Mouse (Mus musculus) C2C12 (cell line): ENCODE data around the gene Clip1. TPM values are rescaled to one million over a fixed set of nuclear protein-coding genes. Genes with fewer than 3 reads are reported as not detected.

Experiments
- H3K27me3 ChIP-seq: one replicate; pipeline ENCODE4 v1.6.1; 2011; ENCODE audit not compliant: control insufficient read depth, insufficient read depth, insufficient read length
- H3K36me3 ChIP-seq: one replicate; pipeline ENCODE4 v1.6.1; 2011; ENCODE audit not compliant: control insufficient read depth, insufficient read depth
- H3K4me3 ChIP-seq: one replicate; pipeline ENCODE4 v1.5.1; 2011; ENCODE audit warnings: mild to moderate bottlenecking, control low read depth; ENCODE audit not compliant: poor library complexity, insufficient read depth, severe bottlenecking
- H3K79me2 ChIP-seq: one replicate; pipeline ENCODE4 v1.6.1; 2011; ENCODE audit not compliant: control insufficient read depth, insufficient read depth
- H3K79me3 ChIP-seq: one replicate; pipeline ENCODE4 v1.6.1; 2011; ENCODE audit warnings: low read depth, control low read depth
- H3ac ChIP-seq: one replicate; pipeline ENCODE3; 2011; ENCODE audit warnings: low read depth; ENCODE audit not compliant: control insufficient read depth, insufficient read length
- CEBPB ChIP-seq: IDR thresholded peaks from one replicate; pipeline ENCODE4 v1.6.1; 2011; ENCODE audit warnings: low read depth, mild to moderate bottlenecking, control low read depth, moderate library complexity
- CTCF ChIP-seq: IDR thresholded peaks from one replicate; pipeline ENCODE4 v1.5.1; 2011; ENCODE audit not compliant: control insufficient read depth, insufficient read depth, insufficient read length
- FOSL1 ChIP-seq: IDR thresholded peaks from one replicate; pipeline ENCODE4 v1.8.0; 2011; ENCODE audit warnings: mild to moderate bottlenecking, low read length; ENCODE audit not compliant: poor library complexity, insufficient read depth, severe bottlenecking
- MAX ChIP-seq: IDR thresholded peaks from one replicate; pipeline ENCODE4 v1.6.1; 2011; ENCODE audit warnings: mild to moderate bottlenecking, control low read depth
- MYOD1 ChIP-seq: IDR thresholded peaks from one replicate; pipeline ENCODE4 v1.6.1; 2011; ENCODE audit warnings: low read depth; ENCODE audit not compliant: control insufficient read depth, insufficient read length
- MYOG ChIP-seq: IDR thresholded peaks from one replicate; pipeline ENCODE4 v1.6.1; 2011; ENCODE audit not compliant: control insufficient read depth, insufficient read length; ENCODE audit errors: extremely low read depth
- USF1 ChIP-seq: IDR thresholded peaks from one replicate; pipeline ENCODE4 v1.6.1; 2011; ENCODE audit warnings: low read depth, mild to moderate bottlenecking, control low read depth, moderate library complexity
- polyA plus RNA-seq: library from polyadenylated mRNA; unstranded; fragments of >200 nt; fragmentation: generic; extraction: Trizol; gene quantifications from one replicate; pipeline ENCODE4 v1.2.1, GENCODE M21; 2012; ENCODE audit warnings: missing spikeins

Clip1 gene
- polyA plus RNA-seq, 1 experiment, result 12.7 TPM

DNA sequence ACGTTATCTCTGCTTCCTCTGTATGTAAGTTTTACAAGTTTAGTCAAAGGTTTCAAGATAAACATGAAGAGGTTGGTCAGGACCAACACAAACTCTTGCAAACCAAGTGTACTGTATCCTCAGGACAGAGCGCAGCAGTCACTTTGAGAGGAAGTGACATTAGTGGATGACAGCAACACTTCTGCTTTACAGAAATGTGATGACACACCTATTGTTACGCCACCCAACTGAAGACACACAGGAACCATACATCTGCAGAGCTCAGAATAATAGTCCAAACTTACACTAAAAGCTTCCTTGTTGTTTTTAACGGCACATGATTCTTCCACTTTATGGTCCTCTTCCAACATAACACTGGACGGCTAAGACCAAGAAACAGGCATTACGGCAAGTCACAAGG is 29.4 kb upstream of the Clip1 start:
- Histone ChIP-seq H3ac (no peak overlapping the region), H3K27me3 (no peaks in the 10 kb centered on the region), H3K4me3 (no peak overlapping the region), H3K79me2 (peaks cover 61% of the 10 kb centered on the region), H3K79me3 (peaks cover 29% of the 10 kb centered on the region), H3K36me3 (peaks cover 76% of the 10 kb centered on the region)
- TF ChIP-seq MAX (no peak), MYOG (no peak), CEBPB (no peak), CTCF (no peak), USF1 (no peak), MYOD1 (no peak), FOSL1 (no peak)

DNA sequence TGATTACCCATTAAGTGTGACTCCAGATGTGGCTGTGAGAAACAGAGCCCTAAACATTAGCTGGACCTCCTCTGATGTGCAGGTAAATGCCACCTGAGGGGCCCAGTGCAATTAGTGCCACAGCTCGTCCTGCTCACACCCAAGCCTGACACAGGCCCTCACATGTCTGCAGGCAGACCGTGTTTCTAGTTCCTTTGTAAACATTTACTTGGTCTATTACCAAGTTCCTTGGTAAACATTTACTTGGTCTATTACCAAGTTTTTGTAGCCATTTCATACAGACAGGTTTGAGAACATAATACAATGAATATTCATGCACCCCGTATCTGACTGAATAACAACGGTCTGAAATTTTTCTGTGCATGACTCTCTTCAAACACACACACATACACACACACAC is 25.2 kb upstream of the Clip1 start:
- H3K27me3 ChIP-seq, result no peaks in the 10 kb centered on the region
- TF ChIP-seq CTCF (no peak), MYOD1 (no peak), FOSL1 (no peak), CEBPB (no peak)
- H3K79me2 ChIP-seq, result peaks cover 26% of the 10 kb centered on the region
- H3K36me3 ChIP-seq, result peaks cover 86% of the 10 kb centered on the region
- peaks cover 3% of the 10 kb centered on the region for H3K79me3 ChIP-seq
- H3ac ChIP-seq, result no peak overlapping the region
- no peak overlapping the region for H3K4me3 ChIP-seq

DNA sequence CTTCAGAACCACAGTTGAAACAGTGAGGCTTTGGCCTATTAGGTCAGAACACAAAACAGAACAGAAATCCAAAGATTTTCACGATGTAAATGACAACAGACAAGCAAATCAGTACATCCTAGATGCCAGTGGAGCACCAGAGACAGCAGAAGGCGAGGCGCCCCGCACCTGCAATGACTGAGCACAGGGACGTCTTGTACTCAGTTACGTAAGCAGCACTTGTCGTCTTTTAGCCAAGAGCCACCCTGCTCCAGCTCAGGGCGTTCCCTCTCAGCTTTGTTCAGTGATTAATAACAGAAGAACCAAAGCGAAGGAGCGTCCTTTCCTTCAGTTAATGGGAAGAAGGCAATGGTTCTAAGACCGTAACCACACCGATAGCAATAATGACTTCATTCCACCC is 24.2 kb upstream of the Clip1 start:
- Histone ChIP-seq H3K27me3 (no peaks in the 10 kb centered on the region), H3K4me3 (no peak overlapping the region), H3K79me2 (peaks cover 20% of the 10 kb centered on the region), H3ac (no peak overlapping the region), H3K36me3 (peaks cover 83% of the 10 kb centered on the region), H3K79me3 (peaks cover 3% of the 10 kb centered on the region)
- TF ChIP-seq MAX, result no peak
- no peak for TF ChIP-seq MYOG
- no peak for TF ChIP-seq MYOD1
- no peak for TF ChIP-seq FOSL1
- TF ChIP-seq CEBPB, result no peak
- TF ChIP-seq CTCF, result no peak
- TF ChIP-seq USF1, result no peak

DNA sequence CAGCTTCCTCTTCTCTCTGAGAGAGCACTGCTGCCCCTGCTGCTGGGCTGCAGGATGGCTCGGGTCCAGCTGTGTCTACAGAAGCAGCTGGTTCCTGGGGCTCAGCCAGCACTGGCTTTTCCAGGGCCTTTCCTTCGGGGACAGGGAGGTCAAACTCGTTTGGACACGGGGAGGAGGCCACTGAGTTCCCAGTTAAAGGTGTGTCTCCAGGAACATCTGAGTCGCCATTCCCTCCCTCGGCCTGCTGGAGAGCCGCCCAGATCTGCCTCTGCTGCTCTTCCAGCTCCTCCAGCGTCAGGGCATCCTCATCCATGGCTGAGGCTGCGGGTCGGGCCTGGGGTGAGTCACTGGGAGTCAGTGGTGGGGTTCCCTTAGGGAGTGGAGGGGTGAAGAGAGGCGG is 16.2 kb upstream of the Clip1 start:
- Histone ChIP-seq H3ac (peak overlapping the region; percentile 18), H3K4me3 (no peak overlapping the region), H3K79me3 (peaks cover 5% of the 10 kb centered on the region), H3K27me3 (no peaks in the 10 kb centered on the region), H3K36me3 (peaks cover 64% of the 10 kb centered on the region), H3K79me2 (peaks cover 16% of the 10 kb centered on the region)
- TF ChIP-seq MAX (no peak), CTCF (no peak), FOSL1 (no peak), MYOD1 (no peak), CEBPB (no peak), MYOG (no peak), USF1 (no peak)

DNA sequence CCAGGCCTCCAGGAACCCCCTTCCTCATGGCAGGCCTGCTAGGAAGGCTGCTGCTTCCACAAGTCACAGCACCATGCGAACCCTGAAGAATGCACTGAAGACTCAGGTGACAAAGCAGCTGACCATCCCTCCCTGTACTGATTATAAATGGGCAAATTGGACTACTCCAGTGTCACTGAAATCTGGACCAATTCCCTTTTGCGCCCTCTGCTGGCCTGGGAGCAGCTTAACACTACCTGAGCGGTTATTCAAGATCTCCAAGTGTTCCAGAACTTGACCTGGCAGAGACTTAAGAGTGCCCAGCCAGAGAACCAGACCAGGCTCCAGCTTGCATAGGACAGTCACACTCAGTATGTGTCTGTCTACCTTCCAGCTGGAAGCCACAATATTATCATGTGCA is 14.8 kb upstream of the Clip1 start:
- TF ChIP-seq FOSL1 (no peak), CTCF (peak; percentile 55)
- no peaks in the 10 kb centered on the region for H3K27me3 ChIP-seq
- no peak overlapping the region for H3ac ChIP-seq
- peaks cover 60% of the 10 kb centered on the region for H3K36me3 ChIP-seq
- H3K4me3 ChIP-seq, result no peak overlapping the region
- peaks cover 16% of the 10 kb centered on the region for H3K79me2 ChIP-seq
- H3K79me3 ChIP-seq, result peaks cover 5% of the 10 kb centered on the region

DNA sequence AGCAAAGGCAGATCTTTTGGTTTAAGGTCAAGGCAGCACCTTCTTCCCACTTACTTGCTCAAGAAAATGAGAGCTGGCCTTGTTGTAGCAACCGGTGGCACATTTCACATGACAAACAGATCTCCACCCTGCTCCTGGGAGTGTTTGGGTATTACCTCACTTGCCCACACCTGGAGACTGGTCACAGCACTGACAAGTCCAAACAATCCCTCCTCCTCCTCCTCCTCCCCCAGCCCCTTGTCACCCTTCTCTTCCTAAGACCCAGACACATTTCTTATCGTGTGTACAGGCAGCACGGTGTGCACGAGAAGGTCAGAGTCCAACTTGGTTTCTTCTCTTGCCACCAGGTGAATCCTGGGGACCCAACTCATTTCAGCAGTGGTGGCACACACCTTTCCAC is 12.5 kb upstream of the Clip1 start:
- peaks cover 4% of the 10 kb centered on the region for H3K79me3 ChIP-seq
- TF ChIP-seq USF1, result no peak
- TF ChIP-seq MYOG, result no peak
- no peak for TF ChIP-seq CEBPB
- TF ChIP-seq FOSL1, result no peak
- no peak for TF ChIP-seq MAX
- TF ChIP-seq CTCF, result no peak
- H3K27me3 ChIP-seq, result no peaks in the 10 kb centered on the region
- H3K4me3 ChIP-seq, result no peak overlapping the region
- H3ac ChIP-seq, result no peak overlapping the region
- peaks cover 38% of the 10 kb centered on the region for H3K36me3 ChIP-seq
- peaks cover 16% of the 10 kb centered on the region for H3K79me2 ChIP-seq
